Mouse (Mus musculus): ENCODE measurements around the gene Taf12.

DNA sequence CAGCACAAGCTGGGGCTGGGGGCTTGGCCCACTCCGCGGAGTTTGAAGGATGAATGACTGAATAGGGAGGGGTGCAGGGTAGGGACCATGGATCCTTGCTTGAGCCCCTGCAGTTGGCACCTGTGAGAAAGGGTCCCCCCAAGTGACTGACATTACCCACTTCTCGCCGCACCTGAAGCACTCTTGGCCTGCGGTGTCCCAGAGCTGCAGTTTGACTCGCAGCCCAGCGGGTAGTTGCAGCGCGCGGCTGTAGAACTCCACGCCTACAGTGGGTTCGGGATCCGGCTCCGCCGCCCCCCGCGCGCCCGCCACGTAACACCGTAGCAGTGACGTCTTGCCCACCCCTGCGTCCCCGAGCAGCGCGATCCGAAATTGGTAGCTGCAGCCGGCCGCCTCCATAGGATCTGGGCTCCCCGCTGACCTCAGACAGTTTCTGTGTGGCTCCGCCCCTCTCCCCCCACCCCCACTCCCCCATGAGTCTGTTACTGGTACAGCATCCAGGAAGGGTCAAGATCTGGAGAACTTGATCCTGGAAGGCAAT is 28.8 kb downstream of the Taf12 start, which contains the start of gene Rab42:
- TF ChIP-seq POLR2A (IDR thresholded peaks at IDR 0.05; ENCODE audit: borderline replicate concordance, control insufficient read depth, low read depth, low read length) (no peak), CTCF (IDR thresholded peaks at IDR 0.05; ENCODE audit: control insufficient read depth, insufficient read depth, low read length) (no peak)
